Mouse (Mus musculus) gastrocnemius, postnatal 36 days (tissue): ENCODE measurements around the gene Slc25a45. TPM values are rescaled to one million over a fixed set of nuclear protein-coding genes. Genes with fewer than 3 reads are reported as not detected.
"Not testable (repeated sequence)": the region's sequence is repeated elsewhere in the genome, so short reads cannot be mapped to it uniquely, and the experiment has no call there.

Experiments
- DNase-seq, 2 experiments: peaks; one replicate each; pipeline ENCODE4 v3.0.0; 2022
- intact Hi-C: fragments of 180-260 bp; cut with DNase I; formaldehyde crosslinking; loops from one replicate; pipeline ENCODE4 v1.15.1; 2025
- total RNA-seq, 2 experiments: library from RNA; stranded (reverse); gene quantifications; 2 replicates each; pipeline ENCODE4 v1.2.3; 2021

Slc25a45 gene
- total RNA-seq, 2 experiments from 2014 or later, result 0.99 to 1.0 TPM

DNA sequence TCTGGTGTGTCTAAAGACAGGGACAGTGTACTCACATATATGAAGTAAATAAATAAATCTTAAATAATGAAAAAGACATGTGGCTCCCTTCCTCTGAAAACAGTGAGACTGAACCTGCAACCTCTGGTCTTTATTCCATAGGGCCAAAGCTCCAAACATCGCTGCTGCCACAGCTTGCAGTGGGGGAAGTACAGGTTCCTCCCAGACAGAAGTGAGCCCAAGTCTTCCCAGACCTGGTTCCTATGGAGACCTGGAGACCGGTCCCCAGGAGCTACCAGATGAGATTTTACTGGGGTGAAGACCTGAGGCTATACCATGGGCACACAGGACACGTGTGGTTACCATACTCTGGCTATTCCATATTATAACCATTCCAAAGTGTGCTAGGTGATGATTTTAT, 26.7 kb upstream of the Slc25a45 start:
- DNase-seq, result no peak
- intact Hi-C loops, result loop anchor here (2.0 kb wide), 1 partner anchor 58 kb away; no protein-coding TSS in a partner anchor

DNA sequence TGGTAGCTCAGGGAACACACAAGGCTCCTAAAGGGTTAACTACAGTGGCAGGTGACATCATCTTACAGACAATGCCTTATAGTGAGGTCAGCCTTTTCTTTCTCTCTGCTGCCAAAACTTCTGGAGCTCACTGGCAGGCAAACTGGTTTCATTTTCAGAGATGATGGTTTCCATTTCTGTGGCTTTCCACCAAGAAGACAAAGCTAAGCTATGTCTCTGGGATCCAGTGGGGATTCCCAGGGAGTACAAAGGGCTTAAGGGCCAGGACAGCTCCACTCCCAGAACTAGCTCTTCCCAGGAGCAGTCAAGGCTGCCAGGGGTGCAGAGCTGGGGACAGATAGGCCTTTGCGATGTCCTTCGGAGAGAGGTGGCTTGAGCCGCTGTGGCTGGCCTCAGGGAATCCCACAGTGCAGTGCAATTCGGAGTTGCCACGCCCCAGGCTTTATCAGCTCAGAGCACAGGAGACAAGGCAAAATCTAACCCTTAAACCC, 26.1 kb upstream of the Slc25a45 start:
- intact Hi-C loops, result loop anchor here (2.0 kb wide), 1 partner anchor 59 kb away; no protein-coding TSS in a partner anchor
- DNase-seq, result no peak

DNA sequence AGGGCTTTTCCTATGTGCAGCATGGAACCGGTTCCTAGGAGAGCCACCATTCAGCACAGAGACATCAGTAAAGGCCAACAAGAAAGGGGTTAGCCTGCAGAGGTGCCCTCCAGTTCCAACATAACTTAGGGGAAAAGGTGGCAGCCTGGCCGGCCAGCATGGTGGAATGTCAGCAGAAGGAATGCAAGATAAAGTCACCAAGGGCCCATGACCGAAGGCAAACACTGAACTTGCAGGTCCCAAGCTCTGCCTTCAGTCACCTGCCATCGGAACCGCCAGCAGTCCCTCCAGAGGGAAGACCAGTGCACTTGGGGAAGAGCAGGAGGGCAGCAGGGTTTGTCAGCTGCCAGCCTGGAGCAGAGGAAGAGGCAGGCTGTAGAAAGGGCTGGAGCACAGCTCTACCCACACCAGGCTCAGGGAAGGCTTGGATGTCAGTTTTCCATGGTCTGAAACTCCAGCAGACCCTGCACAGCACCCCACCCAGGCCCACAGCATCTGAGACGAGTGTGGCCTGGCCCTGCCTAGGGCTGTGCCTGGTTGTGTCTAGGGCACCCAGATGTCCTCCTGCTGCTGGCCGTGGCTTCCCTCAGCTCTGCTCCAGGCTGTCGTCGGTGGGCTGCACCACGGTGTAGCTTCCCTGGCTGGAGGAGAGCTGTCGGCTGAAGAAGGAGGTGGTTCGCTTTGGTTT, 25.4 kb upstream of the Slc25a45 start:
- intact Hi-C loops, result loop anchor here (2.0 kb wide), 1 partner anchor 29 kb away; no protein-coding TSS in a partner anchor
- DNase-seq, result no peak

DNA sequence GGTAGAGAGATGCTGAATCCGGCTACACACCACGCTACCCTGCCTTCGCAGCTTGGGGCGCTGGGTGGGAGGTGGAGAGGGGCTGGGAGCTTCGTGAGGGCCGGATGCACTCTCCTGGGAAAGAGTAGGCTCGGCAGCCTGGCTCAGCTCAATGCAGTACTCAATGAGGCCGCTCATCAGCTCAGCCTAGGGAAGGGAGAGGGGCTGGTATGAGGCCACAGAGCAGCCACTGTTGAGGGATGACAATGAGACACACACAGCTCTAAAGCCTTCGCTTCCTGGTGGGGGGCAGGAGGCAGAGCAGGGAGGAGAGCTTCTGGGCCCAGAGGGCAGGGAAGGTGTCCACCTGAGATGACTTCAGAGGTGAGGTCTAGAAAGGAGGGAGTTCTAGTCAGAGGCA, 21.0 kb upstream of the Slc25a45 start:
- DNase-seq, result peak in 1 of 2 experiments; percentile 11
- intact Hi-C loops, result no loop called here

DNA sequence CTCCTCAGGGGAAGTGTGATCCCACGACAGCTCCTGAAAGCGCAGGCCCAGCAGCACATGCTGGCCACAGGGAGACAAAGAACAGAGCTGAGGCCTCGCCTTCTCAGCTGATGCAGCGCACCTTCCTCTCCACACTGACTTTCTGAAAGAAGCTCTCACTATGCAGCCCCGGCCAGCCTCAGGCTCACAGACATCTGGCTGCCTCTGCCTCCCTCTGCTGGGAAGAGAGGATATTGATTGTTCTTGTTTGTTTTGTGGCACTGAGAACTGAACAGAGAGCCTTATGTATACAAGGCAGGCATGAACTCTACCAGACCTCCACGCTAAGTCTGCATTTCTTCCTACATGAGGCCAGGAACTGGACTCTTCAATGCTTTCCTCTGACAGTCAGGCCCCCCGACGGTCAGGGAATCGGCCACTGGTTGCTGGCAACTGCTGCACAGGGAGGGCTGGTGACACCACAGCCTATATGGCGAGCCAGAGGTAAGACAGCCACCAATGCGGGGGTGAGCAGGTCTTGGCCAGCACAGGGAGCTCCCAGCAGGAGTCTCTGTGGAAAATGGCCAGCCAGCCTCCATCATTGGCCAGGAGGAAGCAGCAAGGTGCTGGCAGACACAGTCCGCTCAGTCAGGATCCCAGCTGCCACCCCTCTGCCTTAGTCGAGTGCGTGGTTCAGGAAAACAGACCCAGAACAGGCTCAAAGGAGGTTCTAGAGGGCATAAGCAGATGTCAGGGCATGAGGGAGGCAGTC, 15.1 kb upstream of the Slc25a45 start:
- intact Hi-C loops, result no loop called here
- DNase-seq, result no peak

DNA sequence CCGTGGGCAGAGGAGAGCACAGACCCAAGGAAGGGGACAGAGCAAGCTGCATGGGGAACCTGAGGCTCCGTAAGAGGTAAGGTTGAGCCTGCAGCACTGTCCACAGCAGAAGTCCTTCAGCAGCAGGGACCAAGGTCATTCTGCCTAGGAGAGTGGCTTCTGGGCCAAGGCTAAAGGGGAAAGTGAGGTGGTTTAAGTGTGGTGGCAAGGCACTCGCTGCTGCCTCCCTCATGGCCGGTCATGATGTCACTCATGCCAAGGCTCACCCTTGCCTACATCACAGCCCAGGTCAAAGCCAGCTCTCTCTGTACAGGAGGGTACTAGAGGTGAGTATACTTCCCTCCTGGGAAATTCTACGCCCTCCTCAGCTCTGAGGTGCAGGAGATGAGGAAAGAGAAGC, 13.8 kb upstream of the Slc25a45 start:
- no peak for DNase-seq
- intact Hi-C loops, result no loop called here

DNA sequence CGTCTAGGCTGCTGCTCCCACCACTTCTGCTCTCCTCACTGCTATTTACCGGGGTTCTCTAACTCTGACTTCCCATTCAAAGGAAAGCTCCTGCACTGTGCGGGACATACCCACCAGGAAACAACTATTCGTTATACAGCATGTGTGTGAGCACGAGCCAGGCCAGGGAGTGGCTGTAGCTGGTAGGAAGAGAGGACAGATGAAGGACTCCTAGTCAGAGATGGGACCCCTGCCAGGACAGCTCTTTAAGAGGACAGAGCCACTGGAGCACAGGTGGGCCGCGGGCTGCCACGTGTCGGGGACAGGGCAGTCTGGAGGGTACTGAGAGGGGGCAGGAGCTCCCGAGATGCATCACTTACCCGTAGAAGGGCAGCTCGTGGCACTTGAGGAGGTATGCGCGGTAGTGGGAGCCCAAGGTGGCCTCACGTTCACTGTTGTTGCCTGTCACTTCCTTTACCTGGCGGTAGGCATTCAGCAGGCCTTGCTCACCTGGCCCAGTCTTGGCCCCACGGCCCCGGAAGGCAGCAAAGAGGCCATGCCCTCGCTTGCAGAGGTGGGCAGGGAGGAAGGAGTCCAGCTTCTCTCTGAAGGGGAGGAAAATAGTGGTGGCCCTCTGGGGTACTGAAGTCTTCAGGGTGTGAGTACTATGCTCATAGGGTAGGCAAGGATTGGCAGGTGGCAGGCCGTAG, 12.8 kb upstream of the Slc25a45 start:
- DNase-seq, result no peak
- intact Hi-C loops, result loop anchor here (5.0 kb wide), 1 partner anchor 37 kb away; no protein-coding TSS in a partner anchor

DNA sequence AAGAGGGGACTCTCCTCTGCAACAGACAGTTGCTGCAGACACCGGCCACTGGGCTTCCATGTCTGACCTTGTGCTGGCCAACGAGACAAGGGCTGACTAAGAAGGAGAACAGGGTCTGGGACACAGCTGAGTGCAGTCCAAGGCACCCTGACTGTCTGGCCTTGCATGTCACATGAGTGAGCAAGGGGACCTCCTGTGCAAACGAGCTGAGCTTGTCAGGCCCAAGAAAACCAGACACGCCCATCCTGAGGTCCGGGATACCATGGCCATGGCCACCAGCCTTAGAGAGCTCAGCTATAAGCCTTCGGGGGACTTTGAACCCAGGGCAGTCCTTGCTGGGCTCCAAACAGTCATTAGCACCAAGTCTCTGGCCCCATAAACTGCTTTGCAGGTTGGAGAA, 9.5 kb upstream of the Slc25a45 start:
- no peak for DNase-seq
- intact Hi-C loops, result loop anchor here (5.0 kb wide), 1 partner anchor 34 kb away; no protein-coding TSS in a partner anchor

DNA sequence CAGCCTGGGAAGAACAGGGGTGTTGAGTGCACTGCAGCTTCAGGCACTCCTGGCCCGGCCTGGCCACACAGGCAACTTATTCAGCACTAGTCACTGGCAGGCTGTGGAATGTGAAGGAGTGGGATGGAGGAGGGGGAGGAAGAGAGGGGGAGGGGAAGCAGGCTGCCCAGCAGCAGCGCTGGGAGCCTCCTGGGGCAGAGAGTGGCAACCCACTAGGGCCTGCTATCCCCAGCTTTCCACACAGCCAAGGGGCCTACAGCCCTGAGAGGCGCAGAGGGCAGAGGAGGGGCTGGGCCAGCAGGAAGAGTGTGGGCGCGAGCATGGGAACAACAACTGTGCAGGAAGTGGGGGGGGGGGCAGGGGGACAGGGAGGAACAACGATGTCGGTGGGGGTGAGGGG, 6.3 kb upstream of the Slc25a45 start:
- no peak for DNase-seq

DNA sequence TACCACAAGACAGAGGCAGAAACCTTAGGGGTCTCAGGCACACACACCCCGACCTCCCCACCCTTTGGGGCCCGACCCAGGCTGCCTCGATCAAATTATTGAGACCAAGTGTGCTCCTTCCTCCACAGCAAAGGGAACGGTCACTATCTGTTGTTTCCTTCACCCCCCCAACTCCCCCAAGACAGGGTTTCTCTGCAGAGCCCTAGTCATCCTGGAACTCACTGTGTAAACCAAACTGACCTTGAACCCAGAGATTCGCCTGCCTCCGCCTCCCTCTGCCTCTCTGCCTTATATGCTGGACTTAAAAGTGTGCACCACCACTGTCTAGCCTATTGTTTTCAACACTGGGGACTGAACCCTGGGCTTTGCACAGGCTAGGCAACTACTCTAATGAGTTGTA, 5.9 kb upstream of the Slc25a45 start:
- intact Hi-C loops, result no loop called here
- DNase-seq, result no peak

More for the DNA sequence above, 6.3 kb upstream of the Slc25a45 start:
- intact Hi-C loops, result no loop called here

DNA sequence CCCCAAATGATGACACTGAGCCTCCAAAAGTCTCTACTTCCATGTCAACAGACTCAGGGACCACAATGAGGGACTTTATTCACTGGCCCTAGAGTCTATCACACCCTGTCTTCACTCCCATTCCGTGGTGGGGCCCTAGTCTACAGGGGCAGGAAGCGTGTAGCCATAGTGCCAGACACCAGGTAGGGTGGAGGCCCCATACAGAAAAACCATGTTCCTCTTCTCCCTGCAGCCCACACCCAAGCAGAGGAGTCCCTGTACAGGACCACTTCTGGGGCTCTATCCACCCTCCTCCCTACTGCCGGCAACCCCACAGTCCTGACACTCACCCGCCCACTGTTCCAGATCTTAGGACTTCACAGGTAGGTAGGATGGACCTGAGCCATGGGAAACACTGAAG, 5.1 kb upstream of the Slc25a45 start:
- DNase-seq, result no peak
- intact Hi-C loops, result no loop called here

DNA sequence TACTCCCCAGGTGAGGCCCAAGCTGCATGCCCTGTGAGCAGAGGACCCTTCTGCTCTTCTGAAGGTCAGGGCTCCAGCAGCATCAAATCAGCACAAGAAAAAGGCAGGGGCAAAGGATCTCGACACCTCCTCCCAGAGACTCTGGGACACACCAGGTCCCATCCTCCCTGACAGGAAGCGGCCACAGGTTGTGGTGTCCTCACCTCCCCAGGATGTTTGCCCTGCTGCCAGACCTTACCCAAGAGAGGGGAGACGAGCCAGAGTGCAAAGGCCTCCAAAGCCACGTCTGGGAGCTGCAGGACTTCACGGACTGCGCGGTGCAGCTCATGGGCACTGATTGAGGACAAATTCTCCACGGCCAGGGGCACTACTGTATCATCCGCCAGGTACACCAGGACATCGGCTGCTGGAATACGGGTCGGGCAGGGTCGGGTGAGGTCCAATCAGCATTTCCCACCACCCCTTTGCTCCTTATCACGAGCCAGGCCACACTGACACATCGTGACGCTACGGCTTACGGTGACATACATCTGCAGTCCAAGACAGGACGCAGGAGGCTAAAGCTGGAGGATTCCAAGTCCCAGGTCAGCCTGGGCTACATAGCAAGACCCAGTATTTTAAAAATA, 4.6 kb upstream of the Slc25a45 start:
- intact Hi-C loops, result no loop called here
- no peak for DNase-seq

DNA sequence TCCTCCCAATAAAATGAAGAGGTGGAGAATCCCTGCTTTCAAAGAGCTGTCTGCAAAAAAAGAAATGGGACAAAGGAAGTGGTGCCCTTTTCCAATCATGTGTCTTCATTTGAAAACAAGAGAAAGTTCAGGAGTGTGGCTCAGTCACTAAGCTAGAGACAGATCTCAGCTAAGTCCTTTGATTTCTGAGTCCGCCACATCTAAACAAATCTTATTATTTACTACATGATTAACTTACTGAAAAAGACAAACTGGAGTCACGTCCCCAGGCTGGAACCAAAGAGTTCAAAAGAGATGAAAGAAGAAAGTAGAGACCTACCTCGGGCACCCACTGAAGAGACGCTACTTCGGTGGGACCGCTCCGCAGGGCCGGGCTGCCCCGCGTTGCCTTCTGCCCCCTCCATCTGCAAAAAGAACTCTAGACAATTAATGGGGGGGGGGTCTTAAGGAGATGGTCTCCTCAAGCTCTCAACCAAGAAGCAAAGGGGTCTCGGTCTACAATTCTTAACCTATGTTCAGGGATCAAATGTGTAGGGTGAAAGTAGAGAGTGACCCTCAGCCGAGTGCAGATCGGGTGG, 3.1 kb upstream of the Slc25a45 start:
- intact Hi-C loops, result no loop called here
- DNase-seq, result no peak

DNA sequence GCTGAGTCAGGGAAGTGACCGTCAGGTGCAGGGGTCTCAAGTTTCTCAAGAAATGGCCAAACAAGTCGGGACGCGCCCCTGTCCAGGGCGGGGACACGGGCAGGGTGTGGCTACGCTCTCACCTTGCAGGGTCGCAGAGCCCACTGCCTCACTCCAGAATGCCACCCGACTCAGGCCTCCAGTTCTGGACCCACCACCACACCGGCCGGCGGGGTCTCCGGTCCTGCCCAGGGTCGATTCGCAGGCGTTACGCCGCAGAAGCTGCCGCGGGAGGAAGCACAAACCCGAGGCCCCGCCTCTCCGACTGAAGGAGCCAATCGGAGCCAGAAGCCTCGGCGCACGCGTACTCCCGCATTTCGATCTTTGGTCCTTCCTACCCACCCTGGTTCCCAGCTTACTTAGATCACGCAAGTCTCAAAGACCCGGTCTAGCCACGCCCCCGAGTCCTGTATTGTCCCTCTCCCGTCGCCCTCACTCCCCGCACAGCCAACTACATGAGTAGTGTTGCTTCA, 2.6 kb upstream of the Slc25a45 start, which contains the start of gene Frmd8:
Frmd8 (minus strand) TSS at position 306 of the 512 bp plus-strand sequence.
- intact Hi-C loops, result no loop called here
- DNase-seq, result peak; percentile 91 to 92

DNA sequence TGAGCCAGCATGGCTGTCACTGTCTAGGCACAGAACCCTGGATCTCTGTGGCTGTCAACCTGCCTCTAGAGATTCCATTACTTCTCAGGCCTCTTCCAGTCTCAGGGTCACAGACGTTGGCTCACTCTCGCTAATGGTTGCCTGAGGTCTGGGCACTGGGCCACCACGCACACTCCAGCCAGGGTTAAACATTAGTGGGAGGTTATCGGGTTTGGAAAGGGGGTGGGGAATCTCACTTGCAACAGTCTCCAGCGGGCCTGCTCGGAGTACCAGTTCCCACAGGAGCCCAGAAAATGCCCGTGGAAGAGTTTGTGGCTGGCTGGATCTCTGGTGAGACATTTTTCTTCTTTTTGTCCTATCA, 734 bp downstream of the Slc25a45 start:
- DNase-seq, result no peak
- intact Hi-C loops, result loop anchor here (2.0 kb wide), 1 partner anchor 90 kb away; no protein-coding TSS in a partner anchor

DNA sequence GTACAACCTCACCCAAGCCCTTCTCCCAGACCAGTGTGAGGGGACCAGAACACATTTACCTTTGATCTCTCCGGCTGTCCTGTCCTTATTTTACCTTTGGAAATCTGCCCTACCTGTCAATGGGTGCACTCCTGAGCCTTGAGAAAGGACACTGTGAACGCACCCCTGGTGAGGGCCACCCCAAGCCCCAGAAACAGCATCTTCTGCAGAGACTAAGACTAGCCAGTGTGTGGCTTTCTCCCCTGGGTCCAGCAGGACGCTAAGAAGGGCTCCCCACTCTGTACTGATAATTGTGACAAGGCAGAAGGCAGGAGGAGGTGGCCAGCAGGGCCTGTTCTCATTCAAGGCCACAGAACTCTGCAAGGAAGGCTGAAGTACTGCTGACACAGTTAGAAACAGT, 1.3 kb downstream of the Slc25a45 start:
- no peak for DNase-seq
- intact Hi-C loops, result loop anchor here (2.0 kb wide), 1 partner anchor 90 kb away; no protein-coding TSS in a partner anchor

DNA sequence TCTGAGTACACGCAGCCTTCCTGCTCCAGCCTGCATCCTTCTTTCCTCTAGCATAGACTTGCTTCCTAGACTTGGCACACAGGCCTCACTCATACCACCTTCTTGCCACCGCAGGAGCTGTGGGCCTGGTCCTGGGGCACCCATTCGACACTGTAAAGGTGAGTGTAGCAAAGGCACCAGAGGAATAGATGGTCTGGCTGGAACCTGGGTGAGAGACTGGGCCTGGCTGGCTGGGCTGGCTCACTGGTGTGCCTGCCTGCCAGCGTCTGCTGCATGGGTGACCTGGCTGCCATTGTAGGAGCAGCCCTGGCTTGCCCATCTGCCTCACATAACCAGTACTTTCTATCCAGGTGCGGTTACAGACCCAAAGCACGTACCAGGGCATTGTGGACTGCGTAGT, 2.1 kb downstream of the Slc25a45 start:
- intact Hi-C loops, result loop anchor here (2.0 kb wide), 2 partner anchors 27 to 91 kb away; no protein-coding TSS in a partner anchor
- DNase-seq, result no peak

DNA sequence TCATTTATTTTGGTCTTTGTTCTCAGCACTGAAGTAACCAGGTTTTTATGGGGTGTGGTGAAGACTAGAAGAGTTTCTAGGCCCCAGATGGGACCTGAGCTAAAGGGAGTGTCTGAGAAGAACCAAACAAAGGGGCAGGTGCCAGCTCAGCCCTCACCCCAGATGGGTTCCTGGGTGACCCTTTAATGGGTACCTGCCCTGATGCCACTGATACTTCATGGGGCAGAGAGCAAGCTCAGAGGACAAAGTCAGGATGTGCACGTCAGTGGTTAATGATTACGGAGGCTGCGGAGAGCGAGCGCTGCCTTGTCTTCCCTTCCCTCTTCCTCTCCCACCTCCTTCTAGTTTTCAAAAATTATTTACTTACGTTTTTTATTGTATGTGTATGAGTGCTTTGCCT, 3.5 kb downstream of the Slc25a45 start:
- no peak for DNase-seq
- intact Hi-C loops, result loop anchor here (2.0 kb wide), 1 partner anchor 28 kb away; no protein-coding TSS in a partner anchor

DNA sequence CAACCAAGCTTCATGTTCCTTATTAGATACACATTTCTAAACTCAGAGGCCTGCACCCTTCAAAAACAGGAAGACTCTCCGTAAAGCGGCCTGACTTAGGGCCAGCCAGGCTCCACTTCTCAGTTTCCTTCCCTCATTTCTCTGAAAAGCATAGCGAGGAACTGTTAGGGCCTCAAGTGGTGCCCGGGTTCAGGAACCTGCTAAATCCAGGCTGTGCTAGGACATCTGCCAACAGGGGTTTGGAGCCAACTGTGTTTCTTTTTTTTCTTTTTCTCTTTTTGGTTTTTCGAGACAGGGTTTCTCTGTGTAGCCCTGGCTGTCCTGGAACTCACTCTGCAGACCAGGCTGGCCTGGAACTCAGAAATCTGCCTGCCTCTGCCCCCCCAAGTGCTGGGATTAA, 4.5 kb downstream of the Slc25a45 start:
- intact Hi-C loops, DNase-seq: not testable (repeated sequence)

DNA sequence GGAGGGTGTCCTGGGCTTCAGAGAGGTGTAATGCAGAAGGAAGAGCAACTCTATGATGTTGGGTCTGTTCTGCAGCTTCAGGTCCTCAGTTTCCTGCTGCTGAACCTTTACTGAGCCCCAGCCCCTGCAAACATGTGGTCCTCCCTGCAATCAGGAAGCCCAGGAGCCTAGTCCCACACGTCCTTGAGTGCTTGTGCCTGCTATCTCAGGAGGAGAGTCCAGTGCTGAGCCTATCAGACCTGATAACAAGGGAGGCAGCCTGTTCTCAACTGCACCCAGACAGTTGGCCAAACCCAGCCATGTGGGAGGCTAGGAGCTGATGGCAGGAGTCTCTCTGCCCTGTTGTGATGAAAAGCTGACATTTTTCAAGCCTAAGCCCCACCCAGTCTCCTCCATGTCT, 6.3 kb downstream of the Slc25a45 start:
- intact Hi-C loops, result loop anchor here (2.0 kb wide), 1 partner anchor 21 kb away; no protein-coding TSS in a partner anchor
- DNase-seq, result no peak
